Mouse (Mus musculus) limb, embryonic 14.5 days (tissue): ENCODE results near the gene Dennd1b. TPM values are rescaled to one million over a fixed set of nuclear protein-coding genes. Genes with fewer than 3 reads are reported as not detected.

Experiments
- ATAC-seq: fragments of 200-750 bp; cut with Nextera tagmentation; 2 replicates; pipeline ENCODE4 v1.8.0; 2017; ENCODE audit warnings: low read depth, moderate number of reproducible peaks, moderate TSS enrichment; ENCODE audit not compliant: low FRiP score
- DNase-seq: peaks from one replicate; pipeline ENCODE4 v3.0.0-alpha.2; 2015; ENCODE audit warnings: low spot score
- H3K27ac ChIP-seq: fragments of 300-500 bp; sonication (generic); replicated peaks from 2 replicates; pipeline ENCODE4 v1.5.1; 2014; ENCODE audit warnings: low read depth, mild to moderate bottlenecking, low read length, moderate library complexity, mixed read lengths
- H3K27me3 ChIP-seq: fragments of 300-500 bp; sonication (generic); 2 replicates; pipeline ENCODE4 v1.6.1; 2014; ENCODE audit warnings: low read length, mixed read lengths; ENCODE audit not compliant: control insufficient read depth, insufficient read depth
- H3K36me3 ChIP-seq: fragments of 300-500 bp; sonication (generic); 2 replicates; pipeline ENCODE4 v1.6.1; 2014; ENCODE audit warnings: mild to moderate bottlenecking, low read length, moderate library complexity, mixed read lengths; ENCODE audit not compliant: control insufficient read depth, insufficient read depth
- H3K4me1 ChIP-seq: fragments of 300-500 bp; sonication (generic); 2 replicates; pipeline ENCODE4 v1.6.1; 2014; ENCODE audit warnings: antibody characterized with exemption, low read length, mixed read lengths; ENCODE audit not compliant: control insufficient read depth, insufficient read depth
- H3K4me2 ChIP-seq: fragments of 300-500 bp; sonication (generic); replicated peaks from 2 replicates; pipeline ENCODE4 v1.6.1; 2014; ENCODE audit warnings: low read depth, mild to moderate bottlenecking, low read length, moderate library complexity; ENCODE audit not compliant: severe bottlenecking
- H3K4me3 ChIP-seq: fragments of 300-500 bp; sonication (generic); replicated peaks from 2 replicates; pipeline ENCODE4 v1.5.1; 2014; ENCODE audit warnings: low read length
- H3K9ac ChIP-seq: fragments of 300-500 bp; sonication (generic); 2 replicates; pipeline ENCODE4 v1.6.1; 2014; ENCODE audit warnings: mild to moderate bottlenecking, low read depth, low read length, moderate library complexity; ENCODE audit not compliant: severe bottlenecking
- H3K9me3 ChIP-seq: fragments of 300-500 bp; sonication (generic); 2 replicates; pipeline ENCODE4 v1.6.1; 2016; ENCODE audit warnings: low read length; ENCODE audit not compliant: control insufficient read depth
- POLR2A ChIP-seq: fragments of 200-500 bp; IDR thresholded peaks from 2 replicates; pipeline ENCODE4 v1.8.0; 2012; ENCODE audit warnings: inconsistent platforms, mild to moderate bottlenecking, moderate library complexity, borderline replicate concordance; ENCODE audit not compliant: insufficient read depth, insufficient read length; ENCODE audit errors: extremely low read depth
- WGBS: fragments of 180-500 bp; shearing (Covaris S2); extraction: QIAGEN DNeasy Blood & Tissue Kit; methylation state at CpG from one replicate; pipeline ENCODE4 v1.1.7; 2014; 5-methylcytosine and 5-hydroxymethylcytosine counted together
- polyA plus RNA-seq, 2 experiments: library from polyadenylated mRNA; depleted of rRNA in 1 of 2; stranded (reverse) in 1 of 2; unstranded in 1 of 2; fragments of >200 nt; fragmentation: Nextera tagmentation in 1 of 2; extraction: Ambion mirVana in 1 of 2; gene quantifications; 2 replicates each; pipeline versions ENCODE4 v1.2.1 to v1.2.3; 2012 to 2014

Gene Dennd1b
- polyA plus RNA-seq, 2 experiments: 3.0 to 7.2 TPM

DNA sequence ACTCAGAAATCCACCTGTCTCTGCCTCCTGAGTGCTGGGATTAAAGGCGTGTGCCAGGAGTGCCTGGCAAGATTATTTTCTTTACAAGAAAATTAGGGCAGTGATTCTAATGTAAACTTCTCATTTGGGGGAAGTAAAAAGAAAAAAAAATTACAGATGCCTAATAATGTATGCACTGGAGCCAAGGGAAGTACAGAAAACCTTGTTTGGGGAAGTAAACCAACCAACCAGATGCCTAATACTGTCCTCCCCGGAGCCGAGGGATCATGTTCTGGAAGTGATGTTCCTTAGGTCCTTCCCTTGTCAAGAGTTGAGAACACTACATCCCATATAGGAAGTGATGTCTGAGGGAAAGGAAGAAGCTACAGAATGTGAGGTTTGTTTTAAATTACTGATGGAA is 44.2 kb downstream of the Dennd1b start:
- Histone ChIP-seq H3K4me1 (no peaks in the 10 kb centered on the region), H3K9me3 (no peaks in the 10 kb centered on the region), H3K4me3 (no peak overlapping the region), H3K4me2 (no peak overlapping the region), H3K9ac (no peak overlapping the region), H3K27ac (no peak overlapping the region), H3K36me3 (no peaks in the 10 kb centered on the region), H3K27me3 (no peaks in the 10 kb centered on the region)
- no peak for ATAC-seq
- TF ChIP-seq POLR2A: no peak
- WGBS: 88% methylated on average over 3 of the region's 3 CpGs
- no peak for DNase-seq

DNA sequence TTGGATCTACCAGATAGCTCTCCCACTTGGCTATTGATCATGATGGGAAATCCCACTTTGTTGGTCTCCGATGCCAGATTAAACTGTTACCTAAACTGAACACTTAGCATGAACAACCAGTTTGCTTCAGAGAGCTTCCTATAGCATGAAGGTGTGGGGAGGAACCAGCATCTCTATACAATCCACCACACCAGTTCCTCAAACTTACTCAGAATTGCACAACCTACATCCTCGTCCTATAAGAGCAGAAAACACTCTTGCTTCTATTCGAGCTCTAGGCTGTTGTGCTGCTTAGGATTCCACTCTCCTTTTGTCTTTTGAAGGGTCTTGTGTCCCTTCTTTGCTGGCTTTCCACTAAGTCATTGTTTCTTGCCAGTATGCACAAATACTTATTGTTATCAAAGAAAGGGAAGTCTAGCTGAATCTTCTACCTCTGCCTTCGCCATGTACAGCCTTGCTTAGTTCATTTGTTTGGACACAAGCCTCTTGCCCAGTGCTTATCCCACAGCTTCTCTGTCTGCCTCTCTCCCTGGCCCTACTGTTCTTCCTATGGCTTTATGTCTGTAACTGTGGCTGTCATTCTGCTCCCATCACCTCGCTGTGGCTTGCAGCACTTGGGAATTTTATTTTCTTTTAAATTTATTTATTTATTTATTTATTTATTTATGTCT is 52.0 kb downstream of the Dennd1b start:
- DNase-seq (no peak), ATAC-seq (no peak)
- TF ChIP-seq POLR2A: no peak
- Histone ChIP-seq H3K4me3 (no peak overlapping the region), H3K27me3 (no peaks in the 10 kb centered on the region), H3K27ac (no peak overlapping the region), H3K9ac (no peak overlapping the region), H3K4me1 (no peaks in the 10 kb centered on the region), H3K9me3 (no peaks in the 10 kb centered on the region), H3K4me2 (no peak overlapping the region), H3K36me3 (no peaks in the 10 kb centered on the region)
- 89% methylated on average over 5 of the region's 5 CpGs for WGBS

DNA sequence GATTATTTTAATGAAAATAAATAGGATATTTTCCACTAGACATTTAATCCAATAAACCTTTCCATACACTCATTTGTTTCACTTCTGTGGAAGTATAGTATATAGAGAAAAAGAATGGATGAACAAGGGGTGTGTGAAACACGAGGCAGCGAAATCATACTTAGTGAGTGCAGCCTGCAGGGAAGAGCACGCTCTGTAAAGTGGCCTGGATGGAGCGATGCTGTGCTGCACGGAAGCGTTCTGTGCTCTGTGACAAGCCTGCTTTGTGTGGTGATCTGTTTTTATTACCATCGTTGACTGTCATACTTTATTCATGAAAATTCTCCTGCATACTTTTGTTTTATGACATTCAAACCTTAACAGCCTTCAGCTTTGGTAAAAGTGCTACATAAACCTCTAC is 58.1 kb downstream of the Dennd1b start:
- Histone ChIP-seq H3K9me3 (no peaks in the 10 kb centered on the region), H3K9ac (no peak overlapping the region), H3K4me3 (no peak overlapping the region), H3K4me1 (no peaks in the 10 kb centered on the region), H3K27me3 (no peaks in the 10 kb centered on the region), H3K36me3 (no peaks in the 10 kb centered on the region), H3K27ac (no peak overlapping the region), H3K4me2 (no peak overlapping the region)
- DNase-seq (no peak), ATAC-seq (no peak)
- TF ChIP-seq POLR2A: no peak
- WGBS: 63% methylated on average over 7 of the region's 7 CpGs

DNA sequence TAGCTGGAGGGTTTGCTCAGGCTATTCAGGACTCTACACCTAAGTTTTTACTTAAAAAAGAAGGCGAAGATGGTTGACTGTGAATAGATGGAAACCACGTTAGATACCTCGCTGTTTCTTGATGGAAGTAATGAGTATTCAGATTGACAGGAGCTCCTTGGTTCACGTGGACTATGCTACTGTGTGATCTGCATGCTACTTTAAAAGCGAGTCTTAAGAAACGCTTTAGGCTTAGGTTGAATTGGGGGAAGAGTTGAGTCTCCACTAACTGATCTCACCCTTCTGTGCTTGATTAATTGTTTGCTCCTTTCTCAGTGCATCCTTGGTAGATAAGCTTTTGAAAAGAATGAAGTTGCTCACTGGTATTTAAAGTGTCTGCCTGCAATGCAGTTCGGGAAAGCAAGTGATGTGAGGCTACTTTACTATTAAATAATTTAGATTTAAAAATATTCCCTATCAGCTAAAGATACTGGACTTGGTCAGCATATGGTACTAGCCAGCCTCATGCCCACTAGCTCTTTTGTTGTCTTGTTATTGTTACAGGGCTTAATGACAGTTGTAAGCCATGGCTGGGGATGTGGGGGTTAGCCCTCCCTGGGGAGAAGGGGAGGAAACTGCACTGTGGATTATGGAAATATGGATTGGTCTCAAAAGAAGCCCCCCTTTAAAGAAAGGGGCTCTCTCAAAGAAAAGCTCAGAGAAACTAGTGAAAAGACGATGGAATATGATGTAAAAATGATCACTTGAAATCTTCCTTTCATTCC is 62.8 kb downstream of the Dennd1b start:
- Histone ChIP-seq H3K9ac (no peak overlapping the region), H3K4me1 (no peaks in the 10 kb centered on the region), H3K36me3 (no peaks in the 10 kb centered on the region), H3K27ac (no peak overlapping the region), H3K27me3 (no peaks in the 10 kb centered on the region), H3K4me2 (no peak overlapping the region), H3K9me3 (no peaks in the 10 kb centered on the region), H3K4me3 (no peak overlapping the region)
- ATAC-seq: no peak
- no peak for TF ChIP-seq POLR2A
- 85% methylated on average over 8 of the region's 8 CpGs for WGBS
- no peak for DNase-seq

DNA sequence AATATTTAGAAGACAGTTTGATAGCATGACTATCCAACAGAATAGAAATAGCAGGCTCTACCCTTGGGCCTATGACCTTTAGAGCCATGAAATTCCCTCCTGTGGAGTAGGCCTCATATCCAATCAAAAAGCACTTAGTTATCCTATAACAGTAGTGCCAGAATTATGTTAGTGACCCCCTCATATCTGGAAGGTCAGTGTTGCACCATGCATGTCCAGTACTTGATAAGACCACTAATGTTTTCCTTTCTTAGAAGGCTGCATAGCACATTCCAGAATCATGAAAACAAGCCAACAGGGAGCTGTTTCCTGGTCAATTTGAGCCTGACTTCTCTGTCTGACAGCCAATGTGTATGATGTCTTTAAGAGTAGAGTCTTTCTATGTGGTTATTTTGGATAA is 66.3 kb downstream of the Dennd1b start:
- DNase-seq (no peak), ATAC-seq (no peak)
- Histone ChIP-seq H3K27me3 (no peaks in the 10 kb centered on the region), H3K4me1 (no peaks in the 10 kb centered on the region), H3K4me3 (no peak overlapping the region), H3K9me3 (no peaks in the 10 kb centered on the region), H3K9ac (no peak overlapping the region), H3K4me2 (no peak overlapping the region), H3K27ac (no peak overlapping the region), H3K36me3 (no peaks in the 10 kb centered on the region)
- TF ChIP-seq POLR2A: no peak
